Mouse (Mus musculus): ENCODE data around the gene Ank2. TPM values are rescaled to one million over a fixed set of nuclear protein-coding genes. Genes with fewer than 3 reads are reported as not detected.
A peak's percentile ranks its signal among the peaks of the same experiment; 100 is the strongest.

Ank2 gene
- polyA plus RNA-seq, 1 experiment from 2014 or later, result 30.8 TPM

GRCm38 (mm10) chr3:127469164-127469752 is 29.9 kb downstream of the Ank2 start:
- H3K27ac ChIP-seq (ENCODE audit: low read depth, low read length), result no peak overlapping the region
- no peaks in the 10 kb centered on the region for H3K36me3 ChIP-seq (ENCODE audit: control insufficient read depth, insufficient read depth, low read length)
- H3K4me3 ChIP-seq (ENCODE audit: low read depth, low read length), result no peak overlapping the region
- ATAC-seq (replicated peaks; ENCODE audit: insufficient number of reproducible peaks, low FRiP score, low TSS enrichment), result no peak
- 69% methylated on average over 4 of the region's 4 CpGs for WGBS (ENCODE audit: insufficient replicate concordance)
- H3K9me3 ChIP-seq (replicated peaks; ENCODE audit: control insufficient read depth, low read length), result no peaks in the 10 kb centered on the region
- no peak overlapping the region for H3K9ac ChIP-seq (ENCODE audit: low read depth, low read length)
- no peaks in the 10 kb centered on the region for H3K27me3 ChIP-seq (ENCODE audit: control insufficient read depth, insufficient read depth, low read length)
- H3K4me2 ChIP-seq, result no peak overlapping the region
- no peaks in the 10 kb centered on the region for H3K4me1 ChIP-seq (ENCODE audit: control insufficient read depth, insufficient read depth, low read length)

- H3K27ac ChIP-seq (ENCODE audit: low read depth, low read length), result no peak overlapping the region
- 55% methylated on average over 8 of the region's 8 CpGs for WGBS (ENCODE audit: insufficient replicate concordance)
Observed at GRCm38 (mm10) chr3:127468569-127468968, 30.6 kb downstream of the Ank2 start.

DNA sequence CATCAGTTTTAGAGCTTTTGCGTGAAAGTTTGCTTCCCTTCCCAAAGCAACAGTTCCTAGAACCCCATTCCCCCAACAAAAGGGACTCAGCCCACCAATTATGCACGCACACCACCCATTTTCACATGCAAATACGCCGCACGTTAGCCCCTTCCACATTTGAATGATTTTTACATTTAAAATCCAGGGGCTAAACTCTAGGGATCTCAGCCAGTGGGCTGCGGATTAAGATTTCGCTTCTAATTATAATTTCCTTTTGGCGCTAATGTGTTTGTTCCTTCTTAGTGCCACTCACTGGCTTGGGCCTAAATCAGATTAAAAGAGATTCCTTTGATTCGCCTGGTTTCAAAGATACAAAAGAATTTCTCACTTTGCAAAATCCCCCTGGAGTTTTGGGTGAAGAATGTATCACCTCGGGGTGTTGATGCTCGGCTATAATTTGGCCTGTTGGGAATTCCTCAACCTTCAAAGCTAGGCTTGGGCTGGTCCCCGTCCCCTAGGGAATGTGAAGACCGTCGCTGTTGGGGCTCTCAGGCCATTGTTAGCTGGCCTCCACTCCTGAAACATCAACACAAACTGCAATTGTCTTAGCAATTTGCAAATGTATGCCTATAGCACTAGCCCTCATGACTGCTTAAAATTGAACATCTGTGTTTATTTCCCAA is 35.2 kb downstream of the Ank2 start:
- H3K36me3 ChIP-seq (ENCODE audit: control insufficient read depth, insufficient read depth, low read length), result no peaks in the 10 kb centered on the region
- ATAC-seq (replicated peaks; ENCODE audit: insufficient number of reproducible peaks, low FRiP score, low TSS enrichment), result no peak
- H3K4me2 ChIP-seq, result no peak overlapping the region
- H3K4me3 ChIP-seq (ENCODE audit: low read depth, low read length), result no peak overlapping the region
- H3K4me1 ChIP-seq (ENCODE audit: control insufficient read depth, insufficient read depth, low read length), result no peaks in the 10 kb centered on the region; the same call in 1 of the 2 replicates
- H3K27me3 ChIP-seq (ENCODE audit: control insufficient read depth, insufficient read depth, low read length), result no peaks in the 10 kb centered on the region
- no peaks in the 10 kb centered on the region for H3K9me3 ChIP-seq (replicated peaks; ENCODE audit: control insufficient read depth, low read length)
- no peak overlapping the region for H3K27ac ChIP-seq (ENCODE audit: low read depth, low read length)
- 35% methylated on average over 14 of the region's 14 CpGs for WGBS (ENCODE audit: insufficient replicate concordance)
- no peak overlapping the region for H3K9ac ChIP-seq (ENCODE audit: low read depth, low read length)

More at GRCm38 (mm10) chr3:127468569-127468968, 30.6 kb downstream of the Ank2 start:
- no peak for ATAC-seq (replicated peaks; ENCODE audit: insufficient number of reproducible peaks, low FRiP score, low TSS enrichment)
- H3K27me3 ChIP-seq (ENCODE audit: control insufficient read depth, insufficient read depth, low read length), result no peaks in the 10 kb centered on the region
- no peak overlapping the region for H3K4me3 ChIP-seq (ENCODE audit: low read depth, low read length)
- no peaks in the 10 kb centered on the region for H3K4me1 ChIP-seq (ENCODE audit: control insufficient read depth, insufficient read depth, low read length)
- no peak overlapping the region for H3K4me2 ChIP-seq
- H3K9me3 ChIP-seq (replicated peaks; ENCODE audit: control insufficient read depth, low read length), result no peaks in the 10 kb centered on the region
- no peaks in the 10 kb centered on the region for H3K36me3 ChIP-seq (ENCODE audit: control insufficient read depth, insufficient read depth, low read length)
- H3K9ac ChIP-seq (ENCODE audit: low read depth, low read length), result no peak overlapping the region

GRCm38 (mm10) chr3:127463165-127463564 is 36.0 kb downstream of the Ank2 start:
- Histone ChIP-seq H3K9ac (ENCODE audit: low read depth, low read length) (no peak overlapping the region), H3K9me3 (replicated peaks; ENCODE audit: control insufficient read depth, low read length) (no peaks in the 10 kb centered on the region), H3K36me3 (ENCODE audit: control insufficient read depth, insufficient read depth, low read length) (no peaks in the 10 kb centered on the region), H3K4me1 (ENCODE audit: control insufficient read depth, insufficient read depth, low read length) (peaks cover 5% of the 10 kb centered on the region; the same call in 1 of the 2 replicates), H3K4me3 (ENCODE audit: low read depth, low read length) (no peak overlapping the region), H3K4me2 (no peak overlapping the region), H3K27ac (ENCODE audit: low read depth, low read length) (no peak overlapping the region), H3K27me3 (ENCODE audit: control insufficient read depth, insufficient read depth, low read length) (no peaks in the 10 kb centered on the region)
- WGBS (ENCODE audit: insufficient replicate concordance), result 38% methylated on average over 9 of the region's 9 CpGs
- no peak for ATAC-seq (replicated peaks; ENCODE audit: insufficient number of reproducible peaks, low FRiP score, low TSS enrichment)

DNA sequence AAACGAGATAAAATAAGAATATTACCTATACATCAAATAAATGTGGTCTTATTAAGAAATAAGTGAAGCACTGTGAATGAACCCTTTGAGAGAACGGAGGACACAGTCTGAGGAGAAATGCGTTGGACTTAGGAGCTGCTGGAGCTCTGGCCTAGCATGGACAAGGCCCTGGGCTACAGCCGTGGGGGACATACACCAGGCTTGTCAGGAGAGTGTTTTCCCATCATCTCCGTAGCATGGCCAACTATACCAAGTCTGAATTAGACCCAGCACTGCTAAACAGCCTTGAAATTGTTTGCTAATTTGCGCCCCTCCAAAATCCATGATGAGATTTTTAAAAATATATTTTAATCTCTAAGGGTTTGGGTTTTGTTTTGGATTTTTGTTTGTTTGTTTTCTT is 36.7 kb downstream of the Ank2 start:
- no peak for ATAC-seq (replicated peaks; ENCODE audit: insufficient number of reproducible peaks, low FRiP score, low TSS enrichment)
- Histone ChIP-seq H3K4me3 (ENCODE audit: low read depth, low read length) (no peak overlapping the region), H3K36me3 (ENCODE audit: control insufficient read depth, insufficient read depth, low read length) (no peaks in the 10 kb centered on the region), H3K4me1 (ENCODE audit: control insufficient read depth, insufficient read depth, low read length) (peaks cover 8% of the 10 kb centered on the region), H3K9ac (ENCODE audit: low read depth, low read length) (no peak overlapping the region), H3K9me3 (replicated peaks; ENCODE audit: control insufficient read depth, low read length) (no peaks in the 10 kb centered on the region), H3K27me3 (ENCODE audit: control insufficient read depth, insufficient read depth, low read length) (no peaks in the 10 kb centered on the region), H3K4me2 (no peak overlapping the region), H3K27ac (ENCODE audit: low read depth, low read length) (no peak overlapping the region)
- 67% methylated on average over 6 of the region's 6 CpGs for WGBS (ENCODE audit: insufficient replicate concordance)

- Histone ChIP-seq H3K4me1 (ENCODE audit: control insufficient read depth, insufficient read depth, low read length) (peaks cover 8% of the 10 kb centered on the region), H3K4me3 (ENCODE audit: low read depth, low read length) (no peak overlapping the region), H3K4me2 (no peak overlapping the region), H3K36me3 (ENCODE audit: control insufficient read depth, insufficient read depth, low read length) (no peaks in the 10 kb centered on the region), H3K27me3 (ENCODE audit: control insufficient read depth, insufficient read depth, low read length) (no peaks in the 10 kb centered on the region), H3K27ac (ENCODE audit: low read depth, low read length) (no peak overlapping the region), H3K9me3 (replicated peaks; ENCODE audit: control insufficient read depth, low read length) (no peaks in the 10 kb centered on the region), H3K9ac (ENCODE audit: low read depth, low read length) (no peak overlapping the region)
- no peak for ATAC-seq (replicated peaks; ENCODE audit: insufficient number of reproducible peaks, low FRiP score, low TSS enrichment)
- 59% methylated on average over 11 of the region's 11 CpGs for WGBS (ENCODE audit: insufficient replicate concordance)
Observed at GRCm38 (mm10) chr3:127460891-127461437, 38.2 kb downstream of the Ank2 start.

DNA sequence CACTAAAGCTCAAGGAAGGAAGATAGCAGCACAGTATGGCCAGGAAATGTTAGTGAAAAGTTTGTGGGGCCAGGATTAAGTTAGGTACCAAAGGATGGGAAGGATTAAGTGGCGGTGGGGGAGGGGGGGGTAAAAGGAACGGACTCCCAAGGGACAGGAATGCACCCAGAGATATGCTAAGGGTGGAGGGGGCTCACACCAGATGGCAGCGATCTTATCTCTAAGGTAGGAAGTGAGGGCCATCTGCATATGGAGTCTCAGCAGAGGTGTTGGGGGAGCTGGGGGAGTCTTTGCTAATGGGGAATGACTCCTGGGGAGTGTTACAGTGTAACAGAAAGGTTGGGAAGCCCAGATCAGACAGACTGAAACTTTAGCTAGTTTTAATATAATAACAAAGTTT is 39.3 kb downstream of the Ank2 start:
- Histone ChIP-seq H3K9ac (ENCODE audit: low read depth, low read length) (no peak overlapping the region), H3K4me1 (ENCODE audit: control insufficient read depth, insufficient read depth, low read length) (peaks cover 8% of the 10 kb centered on the region), H3K4me2 (no peak overlapping the region), H3K27ac (ENCODE audit: low read depth, low read length) (no peak overlapping the region), H3K36me3 (ENCODE audit: control insufficient read depth, insufficient read depth, low read length) (no peaks in the 10 kb centered on the region), H3K4me3 (ENCODE audit: low read depth, low read length) (no peak overlapping the region), H3K9me3 (replicated peaks; ENCODE audit: control insufficient read depth, low read length) (no peaks in the 10 kb centered on the region), H3K27me3 (ENCODE audit: control insufficient read depth, insufficient read depth, low read length) (no peaks in the 10 kb centered on the region)
- WGBS (ENCODE audit: insufficient replicate concordance), result 11% methylated on average over 3 of the region's 3 CpGs
- no peak for ATAC-seq (replicated peaks; ENCODE audit: insufficient number of reproducible peaks, low FRiP score, low TSS enrichment)

GRCm38 (mm10) chr3:127458925-127459324 is 40.2 kb downstream of the Ank2 start:
- peak overlapping the region; percentile 46; the same call in 1 of the 2 replicates for H3K9ac ChIP-seq (ENCODE audit: low read depth, low read length)
- H3K4me3 ChIP-seq (ENCODE audit: low read depth, low read length), result no peak overlapping the region
- H3K4me1 ChIP-seq (ENCODE audit: control insufficient read depth, insufficient read depth, low read length), result peaks cover 8% of the 10 kb centered on the region
- WGBS (ENCODE audit: insufficient replicate concordance), result 18% methylated on average over 11 of the region's 11 CpGs
- H3K9me3 ChIP-seq (replicated peaks; ENCODE audit: control insufficient read depth, low read length), result no peaks in the 10 kb centered on the region
- peak overlapping the region; percentile 41; the same call in 1 of the 2 replicates for H3K27ac ChIP-seq (ENCODE audit: low read depth, low read length)
- 0 out of 2 replicates have a peak, but pooled peaks have one; percentile 52 for ATAC-seq (replicated peaks; ENCODE audit: insufficient number of reproducible peaks, low FRiP score, low TSS enrichment)
- no peaks in the 10 kb centered on the region for H3K36me3 ChIP-seq (ENCODE audit: control insufficient read depth, insufficient read depth, low read length)
- peak overlapping the region; percentile 45 for H3K4me2 ChIP-seq
- no peaks in the 10 kb centered on the region for H3K27me3 ChIP-seq (ENCODE audit: control insufficient read depth, insufficient read depth, low read length)

All from heart, embryonic 11.5 days (tissue).